Mouse (Mus musculus) urinary bladder, postnatal 14 days (tissue): ENCODE results near the gene Ydjc.
A peak's percentile ranks its signal among the peaks of the same experiment; 100 is the strongest.

ENCODE experiments used
- DNase-seq: peaks from one replicate; pipeline ENCODE4 v3.0.0; 2021; ENCODE audit warnings: low spot score

The Ydjc gene

DNA sequence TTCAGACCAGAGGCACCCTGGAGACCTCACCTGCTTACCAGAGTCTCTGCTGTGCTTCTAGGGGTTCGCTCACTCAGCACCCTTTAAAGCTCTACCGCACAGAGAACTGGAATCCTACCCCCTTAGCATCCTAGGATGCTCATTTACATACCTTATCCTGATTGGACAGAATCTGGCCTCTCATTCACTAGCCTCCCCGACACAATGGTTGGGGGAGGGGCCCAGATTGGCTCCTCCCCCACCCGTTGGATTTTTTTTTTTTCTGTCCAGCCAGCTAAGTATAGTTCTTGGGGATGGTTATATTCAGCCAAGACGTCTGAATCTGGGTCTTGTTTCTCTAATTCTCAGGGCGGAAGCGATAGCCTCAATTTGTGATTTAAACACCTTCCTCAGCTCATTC lies at the start of gene Ydjc:
Ydjc (plus strand) TSS at position 283 of the 400 bp plus-strand sequence.
- no peak for DNase-seq

DNA sequence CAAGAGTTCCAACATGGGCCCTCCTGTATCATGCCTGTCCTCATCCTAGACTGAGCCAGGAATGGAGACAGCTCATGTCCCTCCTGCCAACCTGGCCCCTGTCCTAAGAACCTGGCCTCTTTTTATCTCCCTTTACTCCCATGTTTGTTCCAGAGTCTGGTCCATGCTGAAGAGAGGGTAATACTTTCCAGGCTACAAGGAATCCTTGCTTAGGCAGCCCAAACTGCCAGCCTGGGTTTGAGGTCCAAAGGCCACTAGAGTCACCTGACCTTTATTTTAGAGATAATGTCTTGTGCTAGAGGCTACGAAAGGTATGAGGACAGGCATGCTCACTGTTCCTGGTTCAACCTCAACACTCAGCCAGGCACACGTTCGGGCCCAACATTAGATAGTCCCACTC lies 47.5 kb upstream of the Ydjc start:
- no peak for DNase-seq

DNA sequence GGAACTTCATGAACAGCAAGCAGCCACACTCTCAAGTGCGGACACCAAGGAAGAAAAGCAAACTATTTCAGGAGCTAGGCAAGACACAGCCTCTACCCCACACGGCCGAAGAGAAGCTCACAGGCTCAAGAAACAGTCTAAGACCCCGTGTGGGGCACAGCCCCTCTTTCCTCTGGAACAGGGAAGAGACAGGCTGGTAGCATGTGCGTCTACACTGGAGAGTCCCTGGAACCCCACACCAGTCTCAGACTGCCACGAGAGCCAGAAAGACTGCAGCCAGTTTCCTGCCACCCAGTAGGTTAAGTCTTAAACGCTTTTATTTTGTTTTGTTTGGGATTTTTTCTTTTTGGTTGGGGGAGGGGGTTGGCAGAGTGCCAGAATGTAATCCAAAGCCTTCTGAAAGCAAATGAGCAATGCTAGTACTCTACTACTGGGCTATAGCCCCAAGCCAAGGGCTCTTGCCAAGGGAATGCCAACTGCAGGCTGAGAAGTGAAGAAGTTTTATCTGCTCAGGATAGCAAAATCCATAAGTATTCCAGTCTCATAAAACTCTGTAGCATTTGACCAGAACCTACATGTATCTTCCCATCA lies 41.7 kb upstream of the Ydjc start:
- DNase-seq = no peak

DNA sequence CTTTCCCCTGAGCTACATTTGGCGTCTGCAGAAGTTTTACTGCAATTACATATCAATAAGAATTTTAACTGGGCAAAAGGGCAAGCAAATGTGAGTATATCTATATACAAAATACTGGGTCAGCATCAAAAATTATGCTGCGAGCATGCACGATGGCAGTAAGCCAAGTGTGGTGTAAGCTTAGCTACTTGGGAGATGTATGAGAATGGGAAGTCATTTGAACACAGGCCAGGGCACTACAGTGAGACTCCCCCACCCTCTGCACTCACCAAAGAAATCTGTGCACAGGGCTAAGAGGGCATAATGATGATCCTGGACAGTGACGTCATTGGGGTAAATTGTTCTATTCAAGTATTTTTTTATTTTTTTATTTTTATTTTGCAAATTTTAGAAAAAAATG lies 39.8 kb upstream of the Ydjc start:
- DNase-seq = no peak

DNA sequence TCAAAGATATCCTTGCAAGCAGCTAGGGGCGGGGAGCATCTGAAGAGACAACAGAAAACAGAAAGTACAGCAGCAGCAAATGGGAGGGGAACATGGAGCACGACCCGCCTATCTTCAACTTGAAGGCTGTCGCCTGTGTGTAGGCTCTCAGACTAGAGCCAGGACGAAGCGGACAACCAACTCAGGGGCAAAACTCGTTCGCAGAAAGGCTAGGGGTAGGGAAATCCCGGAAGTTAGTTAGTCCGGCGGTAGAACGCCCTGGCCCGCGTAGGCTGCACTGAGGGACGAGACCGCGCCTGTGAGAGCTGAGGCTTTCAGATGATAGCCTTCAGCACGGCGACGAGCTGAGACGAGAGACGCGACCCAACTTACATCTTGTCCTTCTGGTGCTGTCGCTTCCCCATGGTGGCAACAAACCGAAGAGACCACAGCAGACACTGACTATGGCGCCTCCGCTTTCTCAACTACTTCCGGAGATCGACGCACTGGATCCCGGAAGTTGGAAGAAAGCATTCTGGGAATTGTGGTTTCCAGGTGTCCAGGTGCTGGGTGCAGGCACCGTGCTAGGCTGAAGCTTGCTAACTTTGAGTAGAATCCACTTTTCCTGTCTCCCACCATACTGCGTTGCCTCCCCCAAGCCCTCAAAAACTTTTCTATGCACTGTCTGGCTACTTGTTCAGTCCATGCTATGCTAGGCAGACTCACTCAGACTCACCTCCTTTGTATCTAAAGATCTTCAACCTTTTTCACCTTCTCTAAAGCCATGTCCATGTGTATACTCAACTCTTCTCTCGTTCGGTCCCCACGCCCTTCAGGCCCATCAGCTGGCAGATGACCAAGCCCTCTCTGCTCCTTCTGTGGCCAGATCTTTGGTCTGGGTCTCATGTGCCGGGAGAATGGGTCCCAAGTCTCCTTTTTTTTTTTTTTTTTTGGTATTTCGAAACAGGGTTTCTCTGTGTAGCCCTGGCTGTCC lies 33.4 kb upstream of the Ydjc start, which contains the start of gene Ppil2:
Ppil2 (minus strand) TSS at position 487 of the 973 bp plus-strand sequence.
- DNase-seq = peak; percentile 64

DNA sequence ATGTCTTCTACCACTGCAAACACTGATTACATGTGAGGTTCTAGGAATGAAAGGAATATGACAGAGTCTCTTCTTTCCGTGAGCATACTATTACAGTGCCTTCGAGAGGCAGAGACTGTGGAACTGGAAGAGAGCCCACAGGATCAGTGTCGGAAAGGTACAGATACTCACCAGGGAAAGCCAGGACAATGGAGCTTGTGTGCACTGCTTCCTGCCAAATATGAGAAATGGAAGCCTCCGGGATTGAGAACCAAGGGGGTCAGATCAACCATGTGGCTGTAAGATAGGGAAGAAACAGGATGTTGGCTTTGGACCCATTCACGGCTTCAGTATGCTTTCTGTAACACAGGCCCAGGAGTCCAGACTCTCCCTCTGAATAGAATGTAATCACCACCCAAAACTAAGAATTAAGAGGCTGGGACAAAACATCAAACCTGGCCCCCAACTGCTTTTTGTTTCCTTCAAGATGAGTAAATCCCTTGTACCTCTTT lies 27.1 kb upstream of the Ydjc start:
- DNase-seq = no peak

DNA sequence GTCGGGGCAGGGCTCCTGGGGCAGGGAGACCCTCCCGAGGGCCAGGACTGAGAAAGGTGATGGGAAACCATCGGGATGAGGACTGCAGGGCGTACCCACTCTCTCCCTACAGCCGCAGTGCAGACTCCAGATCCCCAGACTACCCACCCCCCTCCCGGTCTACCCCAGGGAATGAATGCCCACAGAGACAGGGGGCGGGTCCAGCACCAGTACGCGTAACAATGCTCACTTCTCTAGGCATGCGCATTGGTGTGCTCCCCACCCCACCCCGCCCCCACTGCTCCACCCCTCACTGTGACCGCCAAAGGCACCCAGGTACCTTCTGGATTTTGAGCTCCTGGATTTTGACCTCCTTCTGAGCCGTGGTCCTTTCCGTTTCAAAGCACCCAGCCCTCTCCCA lies 22.9 kb upstream of the Ydjc start:
- DNase-seq = no peak

DNA sequence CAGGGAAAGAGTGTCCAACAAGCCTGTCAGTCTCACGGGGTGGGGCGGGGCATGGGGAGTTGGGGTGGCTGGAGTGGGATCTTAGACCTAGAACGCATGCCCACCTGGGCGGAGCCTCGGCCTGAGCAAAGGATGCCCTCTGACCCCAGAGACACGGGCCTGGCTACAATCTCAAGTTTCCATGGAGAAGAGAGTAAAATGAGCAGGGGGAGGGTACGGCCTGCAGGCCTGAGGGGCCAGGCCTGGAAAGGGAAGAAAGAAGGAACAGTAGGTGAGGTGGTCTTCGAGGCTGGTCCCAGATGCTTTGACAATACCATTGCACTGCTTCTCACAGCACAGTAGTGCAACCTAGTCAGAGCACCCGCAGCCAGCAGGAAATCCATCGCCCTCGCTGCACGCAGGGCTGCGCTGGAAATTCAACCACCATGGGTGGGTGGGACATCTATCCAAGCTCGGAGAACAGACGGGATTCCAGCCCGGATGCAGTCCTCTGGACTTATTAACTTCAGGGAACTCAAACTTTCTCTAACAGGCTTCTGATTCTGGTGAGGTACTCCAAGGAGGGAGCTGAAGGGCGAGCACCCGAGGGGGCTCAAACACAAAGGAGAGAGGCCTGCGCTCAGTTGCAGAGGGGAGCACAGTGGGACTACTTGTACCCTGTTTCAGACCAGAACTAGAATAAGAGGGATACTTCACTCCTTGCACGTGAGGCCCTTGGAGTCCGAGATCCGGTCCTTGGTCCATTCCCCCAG lies 20.1 kb upstream of the Ydjc start:
- no peak for DNase-seq

DNA sequence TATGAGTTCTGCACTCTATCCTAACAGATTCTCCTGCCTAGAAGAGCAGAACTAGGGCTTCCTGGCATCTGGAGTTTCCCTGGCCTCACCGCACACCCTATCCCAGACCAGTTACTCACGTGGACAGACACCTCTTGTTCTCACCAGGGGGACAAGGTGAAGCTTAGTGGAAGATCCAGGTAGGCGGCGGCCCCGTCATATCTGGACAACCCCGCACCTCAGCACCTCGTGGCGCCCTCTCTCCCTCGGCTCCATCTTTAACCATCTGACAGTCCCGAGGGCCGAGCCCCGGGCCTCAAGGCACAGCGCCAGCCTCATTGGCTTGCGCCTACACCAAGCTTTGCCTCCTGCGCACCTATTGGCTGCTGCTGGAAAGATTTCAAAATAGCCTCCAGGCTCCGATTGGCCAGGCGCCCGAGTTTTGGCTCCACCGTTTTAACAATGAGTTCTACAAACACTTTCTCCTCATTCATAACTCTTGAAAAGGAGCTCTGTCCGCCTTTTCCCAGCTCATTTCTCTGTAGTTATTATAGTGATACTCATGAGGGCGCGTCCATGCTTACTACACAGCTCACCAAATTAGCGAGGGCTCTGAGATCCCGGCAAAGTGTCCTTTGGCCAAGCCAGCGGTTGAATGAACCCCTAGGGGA lies 19.4 kb upstream of the Ydjc start, which contains the start of gene 2610318N02Rik:
2610318N02Rik (minus strand) TSS at position 297 of the 650 bp plus-strand sequence.
- DNase-seq = peak; percentile 79

DNA sequence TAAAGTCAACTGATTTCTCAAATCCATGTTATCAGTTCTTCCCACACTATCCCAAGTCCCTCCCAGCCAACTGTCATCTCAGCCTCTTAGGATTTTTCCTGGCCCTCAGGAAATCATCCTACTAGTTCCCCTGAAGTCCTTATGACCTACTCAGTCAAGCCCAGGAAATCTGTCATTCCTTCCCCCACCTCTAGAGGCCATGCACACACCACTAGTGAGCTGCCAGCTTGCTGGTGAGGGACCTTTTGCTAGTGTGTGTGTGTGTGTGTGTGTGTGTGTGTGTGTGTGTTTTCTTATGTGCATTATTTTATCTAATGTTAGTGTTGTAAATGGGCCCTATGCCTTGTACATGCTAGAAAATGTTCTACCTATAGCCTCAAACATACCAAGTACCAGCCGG lies 17.1 kb upstream of the Ydjc start:
- peak; percentile 52 for DNase-seq

DNA sequence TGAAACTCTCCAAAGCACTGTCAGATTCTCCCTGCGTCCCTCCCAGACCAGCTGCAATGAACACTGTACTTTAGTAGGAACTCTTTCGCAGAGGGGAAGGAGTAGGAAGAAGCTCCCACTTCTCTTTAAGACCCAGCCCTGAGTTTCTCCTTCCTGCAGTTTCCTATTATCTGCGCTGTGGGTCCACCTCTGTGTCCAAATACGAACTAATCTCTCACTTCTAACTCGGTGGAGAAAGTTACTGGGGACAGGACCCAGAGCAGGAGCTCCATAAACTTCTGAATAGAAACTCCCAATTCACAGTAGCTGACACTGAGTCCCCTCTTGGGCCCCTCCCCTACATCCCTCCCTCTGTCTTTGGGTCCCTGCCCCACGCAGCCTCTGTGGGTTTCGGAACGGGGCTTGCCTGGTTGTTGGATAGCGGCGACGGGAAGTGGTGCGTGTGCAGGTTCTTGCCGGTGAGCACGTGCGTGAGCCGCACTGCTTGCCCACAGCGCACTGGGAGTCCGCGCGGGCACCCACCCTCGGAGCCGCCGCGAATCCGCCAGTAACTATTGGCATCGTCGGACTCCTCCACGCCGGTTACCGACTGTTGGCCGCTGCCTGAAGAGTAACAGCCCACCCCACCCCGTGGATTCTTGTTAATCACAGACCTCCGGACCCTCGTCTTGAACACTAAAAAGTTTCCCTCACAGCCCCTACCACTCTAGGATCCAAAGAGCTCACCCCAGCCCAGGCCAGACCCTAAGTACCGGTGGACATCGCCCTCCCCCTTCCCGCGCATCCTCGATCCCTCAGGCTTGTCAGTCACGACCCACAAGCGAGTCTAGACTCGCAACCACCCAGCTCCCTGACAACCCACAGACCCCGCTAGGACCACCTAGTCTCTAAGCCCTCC lies 13.0 kb upstream of the Ydjc start:
- DNase-seq = no peak

DNA sequence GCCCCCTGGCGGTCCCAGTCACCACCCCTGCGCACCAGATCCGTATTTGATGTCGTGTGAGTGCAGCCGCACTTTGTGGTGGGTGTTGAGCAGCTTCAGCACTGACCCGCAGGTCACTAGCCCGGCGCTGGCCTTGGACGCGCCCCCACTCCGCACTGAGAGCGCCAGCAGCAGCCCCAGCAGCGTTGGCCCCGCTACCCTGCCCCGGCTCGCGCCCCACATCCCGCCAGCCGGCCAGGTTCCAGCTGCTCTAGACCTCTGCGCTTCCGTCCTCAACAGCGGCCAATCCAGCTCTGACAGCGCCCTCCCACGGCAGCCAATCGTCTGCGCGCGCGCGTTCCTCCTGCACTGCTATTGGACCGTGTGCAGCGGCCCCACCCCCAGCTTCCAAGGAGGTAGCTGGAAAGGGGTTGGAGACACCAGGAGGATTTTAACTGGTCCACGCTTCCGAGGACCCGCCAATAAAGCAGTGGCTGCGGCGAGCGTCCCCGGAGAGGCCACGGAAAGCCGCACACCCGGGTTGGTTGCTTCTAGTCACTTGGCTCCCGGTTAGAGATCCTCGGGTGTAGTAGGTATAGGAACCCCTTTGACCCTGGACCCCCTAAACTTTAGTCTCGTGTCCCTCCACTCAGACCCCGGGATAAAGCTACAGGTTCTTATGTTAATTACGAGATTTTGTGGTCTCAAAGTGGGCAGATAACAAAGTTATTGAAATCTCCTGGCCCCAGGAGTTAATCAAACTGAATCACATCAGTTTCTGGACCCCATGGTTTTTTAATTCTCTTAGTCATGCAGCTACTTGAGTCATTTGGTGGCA lies 12.1 kb upstream of the Ydjc start, which contains the start of gene Sdf2l1:
Sdf2l1 (minus strand) TSS at position 295 of the 817 bp plus-strand sequence.
- DNase-seq = peak; percentile 97

DNA sequence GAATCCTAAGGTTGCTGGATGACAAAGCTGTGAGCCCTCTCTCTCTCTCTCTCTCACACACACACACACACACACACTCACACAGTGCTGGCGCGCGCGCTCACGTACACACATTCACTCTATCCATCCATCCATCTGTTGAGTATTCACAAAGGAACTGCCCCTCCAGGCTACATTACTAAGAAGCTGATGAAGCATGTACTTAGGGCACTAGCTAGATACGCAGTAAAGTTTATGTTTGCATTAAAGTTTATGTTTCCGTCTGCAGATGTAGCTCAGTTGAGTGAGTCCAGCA lies 11.6 kb upstream of the Ydjc start:
- DNase-seq = no peak

DNA sequence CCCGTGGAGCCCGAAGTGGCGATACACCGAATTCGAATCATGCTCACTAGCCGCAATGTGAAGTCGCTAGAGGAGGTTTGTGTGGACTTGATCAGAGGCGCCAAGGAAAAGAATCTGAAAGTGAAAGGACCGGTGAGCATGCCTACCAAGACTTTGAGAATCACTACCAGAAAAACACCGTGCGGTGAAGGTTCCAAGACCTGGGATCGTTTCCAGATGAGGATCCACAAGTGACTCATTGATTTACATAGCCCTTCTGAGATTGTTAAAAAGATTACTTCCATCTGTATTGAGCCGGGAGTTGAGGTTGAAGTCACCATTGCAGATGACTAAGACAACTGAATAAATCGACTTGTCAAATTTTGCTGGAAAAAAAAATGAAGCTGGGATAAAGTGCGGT lies 7.1 kb upstream of the Ydjc start:
- DNase-seq = no peak

DNA sequence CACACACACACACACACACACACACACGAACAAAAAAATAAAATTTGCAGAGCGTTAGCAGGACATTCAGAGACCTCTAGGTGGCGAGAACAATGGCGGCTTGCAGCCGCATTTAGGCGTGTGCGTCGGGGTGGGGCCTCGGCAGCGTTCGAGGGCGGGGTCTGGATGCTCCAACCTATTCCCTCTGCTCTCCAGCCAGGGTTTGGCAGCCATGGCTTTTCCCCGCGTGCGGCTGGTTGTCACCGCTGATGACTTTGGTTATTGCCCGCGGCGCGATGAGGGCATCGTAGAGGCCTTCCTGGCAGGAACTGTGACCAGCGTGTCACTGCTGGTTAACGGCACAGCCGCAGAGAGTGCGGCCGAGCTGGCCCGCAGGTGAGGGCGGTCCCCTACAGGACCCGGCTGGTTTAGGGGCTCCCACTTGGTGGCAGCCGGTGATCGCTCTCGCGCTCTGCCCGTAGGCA lies 2.4 kb downstream of the Ydjc start, which contains the start of gene Ccdc116:
Ccdc116 (minus strand) TSS at position 458 of the 464 bp plus-strand sequence.
- peak; percentile 83 for DNase-seq

DNA sequence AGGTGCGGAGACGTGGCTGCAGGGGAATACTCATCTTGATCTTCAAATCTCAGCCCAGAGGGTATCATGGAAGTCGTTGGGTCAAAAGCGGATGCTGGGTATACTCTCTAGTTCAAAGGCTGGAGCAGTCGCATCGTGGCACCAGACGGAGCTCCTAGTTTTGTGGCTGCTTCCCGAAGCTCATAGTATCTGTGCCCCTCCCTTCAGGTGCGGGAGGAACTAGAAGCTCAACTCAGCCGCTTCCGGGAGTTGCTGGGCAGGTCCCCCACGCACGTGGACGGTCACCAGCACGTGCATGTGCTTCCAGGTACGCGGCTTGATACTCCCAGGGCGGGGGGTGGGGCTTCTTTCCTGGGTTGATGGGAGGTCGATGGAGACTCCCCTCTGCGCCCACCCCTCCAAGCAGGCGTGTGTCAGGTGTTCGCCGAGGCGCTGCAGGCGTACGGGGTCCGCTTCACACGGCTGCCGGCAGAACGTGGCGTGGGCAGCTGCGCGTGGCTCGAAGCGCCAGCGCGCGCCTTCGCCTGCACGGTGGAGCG lies 3.0 kb downstream of the Ydjc start:
- DNase-seq = peak; percentile 24

DNA sequence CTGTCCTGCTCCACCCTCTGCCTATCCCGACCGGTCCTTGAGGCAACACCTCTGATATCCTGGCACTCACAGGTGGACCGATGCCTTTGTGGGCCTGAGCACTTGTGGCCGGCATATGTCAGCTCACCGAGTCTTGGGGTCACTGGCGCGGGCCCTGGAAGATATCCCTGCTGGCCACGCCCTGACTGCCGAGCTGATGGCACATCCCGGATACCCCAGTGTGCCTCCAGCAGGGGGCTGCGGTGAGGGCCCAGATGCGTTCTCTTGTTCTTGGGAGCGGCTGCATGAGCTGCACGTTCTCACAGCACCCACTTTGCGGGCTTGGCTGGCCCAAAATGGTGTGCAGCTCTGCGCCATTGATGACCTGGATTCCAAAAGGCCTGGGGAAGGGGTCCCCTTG lies 3.7 kb downstream of the Ydjc start:
- peak; percentile 15 for DNase-seq

DNA sequence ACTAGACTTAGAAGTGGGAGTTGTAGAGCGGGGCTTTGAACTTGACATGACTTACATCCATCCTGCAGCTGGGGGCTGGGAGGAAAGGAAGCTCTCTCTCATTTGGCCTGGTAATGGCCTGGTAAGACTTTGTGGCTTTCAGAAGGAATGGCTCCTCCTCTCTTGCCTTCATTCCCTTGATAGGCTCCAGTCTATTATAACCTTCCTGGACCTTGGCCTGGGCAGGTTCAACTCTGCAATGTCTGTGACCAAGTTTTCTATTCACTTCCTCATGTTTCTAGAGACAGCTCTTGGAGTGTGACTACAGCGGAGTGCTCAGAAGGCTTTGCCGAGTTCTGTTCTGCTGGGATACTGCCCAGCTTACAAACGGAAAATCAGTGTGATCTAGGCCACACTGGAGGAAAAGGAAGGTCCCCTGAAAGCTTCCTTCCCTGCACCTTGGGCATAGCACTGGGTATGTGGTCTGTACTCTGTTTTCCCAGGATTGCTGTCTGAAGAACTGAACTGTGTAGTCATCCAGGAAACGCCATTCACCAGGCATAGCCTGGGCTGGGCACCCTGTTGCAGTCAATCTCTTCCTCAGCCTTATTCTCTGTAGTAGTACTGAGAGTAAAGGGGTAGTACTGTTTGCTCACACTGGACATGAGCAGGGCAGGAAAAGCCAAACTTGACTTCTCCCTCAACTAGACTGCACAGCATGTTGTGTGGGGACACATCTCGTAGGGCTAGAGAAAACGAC lies 6.3 kb downstream of the Ydjc start:
- DNase-seq = no peak

DNA sequence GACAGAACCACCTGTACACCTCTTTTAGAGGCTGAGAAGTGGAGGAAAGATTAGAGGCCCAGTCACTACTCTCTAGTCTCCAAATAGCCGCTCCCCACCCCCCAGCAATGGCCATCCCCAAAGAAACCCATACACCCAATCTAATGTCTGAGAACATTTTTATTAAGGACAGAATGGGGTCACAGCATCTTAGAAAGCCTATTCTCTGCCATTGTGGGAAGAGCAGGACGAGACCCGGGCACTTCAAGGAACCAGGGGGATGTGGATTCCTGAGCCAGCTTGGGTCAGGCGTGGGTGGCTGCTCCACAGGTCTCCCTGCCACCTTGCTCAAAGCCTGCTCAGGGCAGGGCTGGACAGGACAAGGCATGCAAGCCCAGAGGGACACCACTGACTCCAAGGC lies 7.5 kb downstream of the Ydjc start:
- DNase-seq = no peak
